Mouse (Mus musculus): ENCODE data around the gene Hccs.
A peak's percentile ranks its signal among the peaks of the same experiment; 100 is the strongest.
"Not testable (repeated sequence)": the region's sequence is repeated elsewhere in the genome, so short reads cannot be mapped to it uniquely, and the experiment has no call there.

Gene Hccs

DNA sequence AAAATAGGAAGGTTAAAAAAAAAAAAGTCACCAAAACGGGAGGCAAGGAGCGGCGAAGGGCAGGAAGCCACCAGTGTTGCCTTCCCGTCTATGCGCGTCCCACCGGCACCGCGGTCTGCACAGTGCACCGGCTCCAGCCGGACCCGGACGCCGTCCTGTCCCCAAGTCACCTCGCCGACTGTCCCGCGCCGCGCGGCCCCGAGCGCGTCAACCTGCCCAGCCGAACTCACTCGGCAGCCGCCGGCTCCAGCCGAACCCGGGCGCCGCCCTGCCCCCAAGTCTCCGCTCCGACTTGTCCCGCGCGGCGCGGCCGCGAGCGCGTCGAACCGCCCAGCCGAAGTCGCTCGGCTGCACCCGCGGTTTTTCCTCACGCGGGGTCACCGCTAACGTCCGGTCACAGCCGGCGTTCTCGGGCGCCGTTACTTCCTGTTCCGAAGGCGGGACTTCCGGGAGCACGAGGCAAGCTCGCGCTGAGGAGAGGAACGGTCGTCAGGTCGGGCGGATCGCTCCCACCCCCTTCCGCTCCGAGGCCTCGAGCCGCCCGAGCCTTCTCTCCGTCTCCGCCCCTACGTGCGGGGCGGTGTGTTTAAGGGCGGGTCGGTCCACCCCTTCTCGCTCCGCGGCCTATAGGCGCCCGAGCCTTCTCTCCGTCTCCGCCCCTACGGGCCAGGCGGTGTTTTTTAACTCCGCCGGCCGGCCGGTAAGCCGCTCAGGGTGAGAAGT, at the start of gene Hccs:
TSS of gene Hccs (minus strand) at position 428 of the 723 bp plus-strand sequence.
- peak; percentile 75 for DNase-seq (ENCODE audit: low read depth, low spot score)

GRCm38 (mm10) chrX:169357146-169357772, 37.1 kb upstream of the Hccs start:
- no peak for DNase-seq (ENCODE audit: low read depth, low spot score)

- no peak for DNase-seq (ENCODE audit: low read depth, low spot score)
These were observed 18.0 kb upstream of the Hccs start for GRCm38 (mm10) chrX:169338213-169338612.

GRCm38 (mm10) chrX:169337559-169337958, 17.4 kb upstream of the Hccs start:
- no peak for DNase-seq (ENCODE audit: low read depth, low spot score)

GRCm38 (mm10) chrX:169332264-169332663, 12.1 kb upstream of the Hccs start:
- DNase-seq (ENCODE audit: low read depth, low spot score), result no peak

DNA sequence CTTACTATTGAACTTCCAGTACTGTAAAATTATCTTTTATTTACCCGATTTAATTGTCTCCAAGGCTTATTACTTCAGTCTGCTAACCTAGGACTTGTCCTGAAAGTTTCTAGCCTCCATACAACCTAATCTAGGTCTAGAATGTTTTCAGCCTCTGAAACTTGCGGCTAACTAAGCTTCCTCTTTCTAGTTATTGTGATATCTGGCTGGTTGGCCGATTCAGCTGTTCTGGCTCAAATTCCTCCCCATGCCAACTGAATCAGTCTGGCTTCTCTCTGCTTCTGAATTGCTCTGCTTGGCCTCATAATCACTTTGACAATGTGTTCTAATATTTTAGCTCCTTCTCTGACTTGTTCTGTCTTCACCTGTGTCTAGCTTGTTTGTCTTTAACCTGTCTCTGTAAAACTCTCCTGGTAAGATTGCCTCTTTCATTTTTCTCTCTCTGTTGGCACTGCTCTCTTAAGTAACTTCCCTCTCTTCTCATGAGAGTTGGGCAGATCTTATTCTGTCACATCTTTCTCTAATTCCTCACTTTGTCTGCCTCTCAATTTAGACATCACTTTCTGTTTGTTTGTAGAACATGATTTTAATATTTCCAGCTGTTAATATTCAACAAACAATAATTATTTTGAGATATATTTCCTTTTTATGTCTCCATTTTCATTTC, 5.9 kb upstream of the Hccs start:
- DNase-seq (ENCODE audit: low read depth, low spot score), result no peak

DNA sequence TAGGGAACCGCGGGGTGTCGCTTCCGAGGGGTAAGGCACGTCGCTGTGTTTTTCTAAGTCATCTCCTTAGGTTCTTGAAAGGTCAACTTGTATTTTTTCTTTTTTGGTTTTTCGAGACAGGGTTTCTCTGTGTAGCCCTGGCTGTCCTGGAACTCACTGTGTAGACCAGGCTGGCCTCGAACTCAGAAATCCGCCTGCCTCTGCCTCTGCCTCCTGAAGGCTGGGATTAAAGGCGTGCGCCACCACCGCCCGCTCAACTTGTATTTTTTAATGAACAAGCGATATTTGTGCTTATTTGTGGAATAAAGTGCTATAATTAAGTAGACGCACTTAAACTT, 465 bp upstream of the Hccs start:
- DNase-seq (ENCODE audit: low read depth, low spot score), result not testable (repeated sequence)

DNA sequence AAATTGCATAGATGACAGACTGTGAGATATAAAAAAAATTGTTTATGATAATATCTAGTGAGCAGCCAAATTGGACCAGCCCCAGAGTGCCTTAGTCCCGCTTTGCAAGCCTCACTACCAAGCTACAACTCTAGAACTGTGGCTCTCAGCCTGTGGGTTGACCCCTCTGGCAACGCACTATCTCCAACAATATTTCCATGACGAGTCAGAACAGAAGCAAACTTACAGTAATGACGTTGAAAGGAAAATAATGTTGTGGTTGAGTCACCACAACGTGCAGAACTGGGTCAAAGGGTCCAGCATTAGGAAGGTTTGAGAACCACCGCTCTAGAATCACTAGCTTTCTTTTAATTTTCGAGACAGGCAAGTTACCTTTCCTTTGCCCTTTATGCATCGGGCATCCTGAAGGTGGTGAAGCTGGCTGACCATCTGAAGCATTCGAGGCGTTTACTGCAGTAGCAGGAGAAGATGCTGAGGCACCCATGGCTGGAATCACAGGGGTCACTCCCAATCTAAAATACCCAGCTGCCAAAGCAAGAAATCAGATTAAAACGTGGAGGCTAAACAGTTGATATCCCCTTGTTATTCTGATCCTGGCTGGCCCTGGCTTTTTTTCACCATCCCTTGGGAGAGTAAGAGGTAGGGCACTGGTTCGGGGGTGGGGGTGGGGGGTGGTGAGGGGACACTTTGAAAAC, 959 bp downstream of the Hccs start:
- DNase-seq (ENCODE audit: low read depth, low spot score), result no peak

GRCm38 (mm10) chrX:169308559-169308958, 11.6 kb downstream of the Hccs start:
- no peak for DNase-seq (ENCODE audit: low read depth, low spot score)

DNA sequence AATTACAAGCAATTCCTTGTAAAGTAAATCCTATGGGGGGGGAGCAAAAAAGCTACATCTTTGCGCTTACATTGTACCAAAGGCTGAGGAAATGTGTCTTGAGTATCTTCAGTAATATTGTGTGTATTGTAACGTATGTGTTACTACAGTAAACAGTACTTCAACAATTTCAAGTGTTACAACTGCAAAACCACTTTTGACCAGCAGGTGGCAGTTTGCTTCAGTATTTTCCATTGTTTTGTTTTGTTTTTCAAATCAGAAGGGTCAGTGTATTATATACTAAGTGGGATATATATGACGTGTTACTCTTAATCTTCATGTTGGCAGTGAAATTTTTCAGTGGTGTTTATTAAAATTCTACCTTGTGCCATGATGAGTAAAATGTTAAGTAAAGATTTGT, 16.2 kb downstream of the Hccs start:
- no peak for DNase-seq (ENCODE audit: low read depth, low spot score)

DNA sequence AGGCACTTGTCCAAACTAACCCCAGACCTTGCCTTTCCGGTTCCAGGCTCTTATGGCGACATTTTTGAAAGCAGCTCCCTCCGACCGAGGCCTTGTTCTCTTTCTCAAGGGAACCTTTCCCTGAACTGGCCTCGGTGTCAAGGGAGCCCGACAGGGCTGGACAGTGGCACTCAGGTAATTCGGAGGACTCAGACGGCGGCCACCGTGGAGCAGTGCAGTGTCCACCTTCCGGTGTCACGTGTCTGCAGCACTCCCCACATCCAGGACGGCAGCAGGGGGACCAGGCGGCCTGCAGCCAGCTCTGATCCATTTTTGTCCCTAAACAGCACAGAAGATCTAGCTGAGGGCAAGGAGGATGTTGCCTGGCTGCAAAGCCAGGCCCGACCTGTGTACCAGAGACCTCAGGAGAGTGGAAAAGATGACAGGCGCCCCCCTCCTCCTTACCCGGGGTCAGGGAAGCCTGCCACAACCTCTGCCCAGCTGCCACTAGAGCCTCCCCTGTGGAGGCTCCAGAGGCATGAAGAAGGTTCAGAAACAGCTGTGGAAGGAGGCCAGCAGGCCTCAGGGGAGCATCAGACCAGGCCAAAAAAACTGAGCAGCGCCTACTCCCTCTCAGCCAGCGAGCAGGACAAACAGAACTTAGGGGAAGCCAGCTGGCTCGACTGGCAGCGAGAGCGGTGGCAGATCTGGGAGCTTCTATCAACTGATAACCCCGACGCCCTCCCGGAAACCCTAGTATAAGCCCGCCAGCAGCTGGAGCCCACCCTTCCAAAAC, 17.7 kb downstream of the Hccs start:
- no peak for DNase-seq (ENCODE audit: low read depth, low spot score)

- peak; percentile 46 for DNase-seq (ENCODE audit: low read depth, low spot score)
These were observed 20.6 kb downstream of the Hccs start for GRCm38 (mm10) chrX:169299579-169299978.

DNA sequence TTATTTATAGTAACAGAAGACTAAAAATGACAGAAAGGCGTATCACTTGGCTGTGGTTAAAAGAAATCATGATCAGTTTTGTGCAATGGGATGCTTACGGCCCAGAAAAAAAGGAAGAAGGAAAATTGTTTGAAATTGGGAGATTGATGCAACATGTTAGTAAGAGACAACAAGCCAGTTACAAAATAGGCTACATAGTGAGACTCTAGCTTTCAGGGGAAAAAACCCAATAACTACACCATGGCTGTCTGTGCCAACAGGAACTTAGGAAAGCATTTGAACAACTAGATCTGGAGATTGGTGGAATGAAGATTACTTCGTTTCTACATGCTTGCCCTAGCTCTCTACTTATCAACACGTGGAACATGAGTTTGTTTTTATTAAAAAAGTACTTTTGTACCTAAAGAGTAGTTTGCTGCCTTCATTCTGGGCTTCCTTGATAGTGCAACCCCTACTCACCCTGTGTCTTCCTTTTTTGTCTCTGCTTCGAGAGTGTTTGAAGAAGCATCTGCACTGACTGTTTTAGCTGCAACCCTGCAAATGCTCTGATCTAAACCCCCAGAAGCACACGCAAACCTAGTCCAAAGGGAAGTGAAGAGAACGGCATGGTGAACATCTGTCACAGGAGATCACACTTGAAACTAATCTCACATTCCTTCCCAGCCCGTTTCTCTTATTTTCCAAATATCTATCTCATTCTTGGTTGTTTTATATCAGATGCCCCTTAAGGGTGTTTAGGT, 56.6 kb downstream of the Hccs start:
- DNase-seq (ENCODE audit: low read depth, low spot score), result no peak

GRCm38 (mm10) chrX:169262212-169262611, 58.0 kb downstream of the Hccs start:
- no peak for DNase-seq (ENCODE audit: low read depth, low spot score)

- no peak for DNase-seq (ENCODE audit: low read depth, low spot score)
These were observed 59.1 kb downstream of the Hccs start for GRCm38 (mm10) chrX:169261034-169261433.

DNA sequence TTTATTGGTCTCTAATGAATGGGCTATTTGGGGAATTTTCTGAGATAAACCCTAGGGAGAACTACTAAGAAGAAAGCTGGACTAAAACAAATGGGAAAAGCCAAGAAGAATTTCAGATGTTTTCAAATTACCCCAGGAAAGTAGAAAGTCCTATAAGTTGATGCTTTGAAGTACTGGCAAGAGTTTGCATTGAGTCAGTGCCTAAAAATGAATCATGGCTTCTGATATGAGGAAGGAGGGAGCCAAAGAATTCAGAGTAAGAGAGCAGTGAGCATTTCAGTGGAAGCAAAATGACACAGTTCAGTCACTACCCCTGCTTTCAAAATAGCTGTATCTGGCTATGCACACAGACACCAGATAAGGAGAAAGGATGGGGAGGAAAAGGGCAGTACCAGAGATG, 63.4 kb downstream of the Hccs start:
- DNase-seq (ENCODE audit: low read depth, low spot score), result no peak

DNA sequence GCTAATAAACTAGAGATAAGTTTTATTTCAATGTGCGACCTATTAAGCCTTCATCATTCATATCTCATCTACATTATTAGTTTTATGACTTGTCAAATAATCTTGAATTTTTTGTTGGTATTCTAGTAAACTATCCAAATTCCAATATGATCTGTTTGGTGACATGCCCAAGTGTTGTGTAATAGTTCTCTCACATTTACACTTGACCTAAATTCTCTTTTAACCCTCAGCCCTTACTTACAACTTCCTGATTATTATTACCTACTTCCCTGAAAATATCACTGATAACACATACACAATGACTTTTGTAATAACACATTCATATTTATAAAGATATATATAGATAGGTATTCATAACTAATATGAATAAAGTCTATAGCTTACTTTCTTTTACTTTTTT, 64.3 kb downstream of the Hccs start:
- no peak for DNase-seq (ENCODE audit: low read depth, low spot score)

GRCm38 (mm10) chrX:169222357-169223062, 97.7 kb downstream of the Hccs start:
- no peak for DNase-seq (ENCODE audit: low read depth, low spot score)

GRCm38 (mm10) chrX:169220064-169220463, 100.1 kb downstream of the Hccs start:
- DNase-seq (ENCODE audit: low read depth, low spot score), result no peak

- no peak for DNase-seq (ENCODE audit: low read depth, low spot score)
These were observed 110.2 kb downstream of the Hccs start for GRCm38 (mm10) chrX:169210019-169210418.

Measured in brain, embryonic 18.5 days (tissue).